Mouse (Mus musculus): Measurements from ENCODE around the gene Mrpl24. TPM values are rescaled to one million over a fixed set of nuclear protein-coding genes. Genes with fewer than 3 reads are reported as not detected.

The Mrpl24 gene
- total RNA-seq, 1 experiment from 2014 or later: 149 TPM

GRCm38 (mm10) chr3:87970184-87970938 lies 51.1 kb downstream of the Mrpl24 start:
- peak; percentile 58 for ATAC-seq (replicated peaks; ENCODE audit: insufficient number of reproducible peaks, low FRiP score, low TSS enrichment, poor library complexity, severe bottlenecking)

GRCm38 (mm10) chr3:87970939-87971488 lies 51.7 kb downstream of the Mrpl24 start, which contains the start of gene Nes:
Gene Nes (plus strand): TSS chr3:87971078.
- no peak for ATAC-seq (replicated peaks; ENCODE audit: insufficient number of reproducible peaks, low FRiP score, low TSS enrichment, poor library complexity, severe bottlenecking)

GRCm38 (mm10) chr3:87971489-87972202 lies 52.3 kb downstream of the Mrpl24 start:
- no peak for ATAC-seq (replicated peaks; ENCODE audit: insufficient number of reproducible peaks, low FRiP score, low TSS enrichment, poor library complexity, severe bottlenecking)

- ATAC-seq (replicated peaks; ENCODE audit: insufficient number of reproducible peaks, low FRiP score, low TSS enrichment, poor library complexity, severe bottlenecking): no peak
Measured at GRCm38 (mm10) chr3:87972203-87972664, 52.9 kb downstream of the Mrpl24 start.

- no peak for ATAC-seq (replicated peaks; ENCODE audit: insufficient number of reproducible peaks, low FRiP score, low TSS enrichment, poor library complexity, severe bottlenecking)
Measured at GRCm38 (mm10) chr3:87972776-87973175, 53.5 kb downstream of the Mrpl24 start.

Other genes with a start within 250 kb of the Mrpl24 start
- 0.39 to 1.2 TPM (median 0.53 TPM) in 3 replicates for gene Lrrc71, start 170.9 kb upstream of the Mrpl24 start, total RNA-seq (2017)
- 0.32 TPM in 1 of 3 replicates, not detected in the others for gene Ntrk1, start 124.3 kb upstream of the Mrpl24 start, total RNA-seq (2017)
- 0.21 to 0.49 TPM in 2 of 3 replicates, not detected in the other for gene Insrr, start 122.6 kb upstream of the Mrpl24 start, total RNA-seq (2017)
- 6.5 to 33.3 TPM (median 10.7 TPM) in 3 replicates for gene Pear1, start 95.2 kb upstream of the Mrpl24 start, total RNA-seq (2017)
- gene Sh2d2a, start 72.8 kb upstream of the Mrpl24 start, total RNA-seq (2017): 64.0 to 201 TPM (median 71.7 TPM) in 3 replicates
- 18.4 to 35.5 TPM (median 22.3 TPM) in 3 replicates for gene Prcc, start 33.9 kb upstream of the Mrpl24 start, total RNA-seq (2017)
- gene Hdgf, start 13.2 kb upstream of the Mrpl24 start, total RNA-seq (2017): 64.5 to 128 TPM (median 77.2 TPM) in 3 replicates
- gene Isg20l2, start 10.8 kb downstream of the Mrpl24 start, total RNA-seq (2017): 33.3 to 49.0 TPM (median 35.4 TPM) in 3 replicates
- gene Rrnad1, start 11.2 kb downstream of the Mrpl24 start, total RNA-seq (2017): 12.9 to 20.5 TPM (median 16.9 TPM) in 3 replicates
- not detected in 3 replicates for gene Crabp2, start 29.2 kb downstream of the Mrpl24 start, total RNA-seq (2017)
- gene Nes, start 51.6 kb downstream of the Mrpl24 start, total RNA-seq (2017): 0.58 to 2.0 TPM (median 1.6 TPM) in 3 replicates
- not detected in 3 replicates for gene Bcan, start 80.7 kb downstream of the Mrpl24 start, total RNA-seq (2017)
- not detected in 3 replicates for gene Hapln2, start 108.1 kb downstream of the Mrpl24 start, total RNA-seq (2017)
- gene Gpatch4, start 123.6 kb downstream of the Mrpl24 start, total RNA-seq (2017): 3.8 to 10.5 TPM (median 4.8 TPM) in 3 replicates
- gene Naxe, start 139.0 kb downstream of the Mrpl24 start, total RNA-seq (2017): 15.7 to 28.8 TPM (median 19.1 TPM) in 3 replicates
- not detected in 3 replicates for gene Ttc24, start 158.8 kb downstream of the Mrpl24 start, total RNA-seq (2017)
- not detected in 3 replicates for gene Iqgap3, start 162.5 kb downstream of the Mrpl24 start, total RNA-seq (2017)
- 94.8 to 111 TPM (median 99.0 TPM) in 3 replicates for gene Mef2d, start 222.9 kb downstream of the Mrpl24 start, total RNA-seq (2017)